Mouse (Mus musculus): ENCODE results near the gene Glod4. TPM values are rescaled to one million over a fixed set of nuclear protein-coding genes. Genes with fewer than 3 reads are reported as not detected.

The Glod4 gene
- polyA plus RNA-seq, 1 experiment from 2014 or later = 85.9 TPM

GRCm38 (mm10) chr11:76178726-76179494 is 64.6 kb downstream of the Glod4 start:
- H3K9ac ChIP-seq (replicated peaks; ENCODE audit: low read depth) = peak overlapping the region; percentile 58
- peak overlapping the region; percentile 64 for H3K4me3 ChIP-seq (ENCODE audit: low read depth, low read length)
- ATAC-seq (peak; percentile 86), DNase-seq (ENCODE audit: low spot score) (peak; percentile 61)
- peak overlapping the region; percentile 62 for H3K27ac ChIP-seq (ENCODE audit: low read length)
- H3K27me3 ChIP-seq (replicated peaks; ENCODE audit: insufficient read depth, low read length) = no peaks in the 10 kb centered on the region
- H3K9me3 ChIP-seq (ENCODE audit: low read length) = no peaks in the 10 kb centered on the region
- H3K4me2 ChIP-seq (replicated peaks; ENCODE audit: low read depth, low read length) = peak overlapping the region; percentile 74
- TF ChIP-seq EP300 (IDR thresholded peaks at IDR 0.05) (no peak), CTCF (IDR thresholded peaks at IDR 0.05) (no peak)
- H3K4me1 ChIP-seq (ENCODE audit: insufficient read depth, low read depth, low read length) = no peaks in the 10 kb centered on the region; the same call in 1 of the 2 replicates
- 2% methylated on average over 28 of the region's 28 CpGs for WGBS
- H3K36me3 ChIP-seq (ENCODE audit: insufficient read depth, low read length) = no peaks in the 10 kb centered on the region

- no peak for ATAC-seq
- H3K4me3 ChIP-seq (ENCODE audit: low read depth, low read length) = no peak overlapping the region
- 67% methylated on average over 5 of the region's 5 CpGs for WGBS
Measured at GRCm38 (mm10) chr11:76170207-76170606, 73.3 kb downstream of the Glod4 start.

GRCm38 (mm10) chr11:76168976-76169375 is 74.5 kb downstream of the Glod4 start:
- DNase-seq (ENCODE audit: low spot score) (no peak), ATAC-seq (no peak)
- no peak overlapping the region for H3K4me2 ChIP-seq (replicated peaks; ENCODE audit: low read depth, low read length)
- no peaks in the 10 kb centered on the region for H3K27me3 ChIP-seq (replicated peaks; ENCODE audit: insufficient read depth, low read length)
- no peaks in the 10 kb centered on the region for H3K9me3 ChIP-seq (ENCODE audit: low read length)
- WGBS = 87% methylated on average over 3 of the region's 3 CpGs
- no peak overlapping the region for H3K9ac ChIP-seq (replicated peaks; ENCODE audit: low read depth)
- H3K4me3 ChIP-seq (ENCODE audit: low read depth, low read length) = no peak overlapping the region
- no peaks in the 10 kb centered on the region for H3K4me1 ChIP-seq (ENCODE audit: insufficient read depth, low read depth, low read length)
- no peak overlapping the region for H3K27ac ChIP-seq (ENCODE audit: low read length)
- H3K36me3 ChIP-seq (ENCODE audit: insufficient read depth, low read length) = 0 out of 2 replicates have a peak, but pooled peaks cover 5% of the 10 kb centered on the region
- TF ChIP-seq CTCF (IDR thresholded peaks at IDR 0.05) = no peak
- no peak for TF ChIP-seq EP300 (IDR thresholded peaks at IDR 0.05)

More at GRCm38 (mm10) chr11:76170207-76170606, 73.3 kb downstream of the Glod4 start:
- DNase-seq (ENCODE audit: low spot score) = no peak
- H3K9ac ChIP-seq (replicated peaks; ENCODE audit: low read depth) = no peak overlapping the region
- H3K36me3 ChIP-seq (ENCODE audit: insufficient read depth, low read length) = 0 out of 2 replicates have a peak, but pooled peaks cover 5% of the 10 kb centered on the region
- TF ChIP-seq EP300 (IDR thresholded peaks at IDR 0.05) (no peak), CTCF (IDR thresholded peaks at IDR 0.05) (no peak)
- no peak overlapping the region for H3K4me2 ChIP-seq (replicated peaks; ENCODE audit: low read depth, low read length)
- H3K4me1 ChIP-seq (ENCODE audit: insufficient read depth, low read depth, low read length) = no peaks in the 10 kb centered on the region
- no peaks in the 10 kb centered on the region for H3K27me3 ChIP-seq (replicated peaks; ENCODE audit: insufficient read depth, low read length)
- H3K9me3 ChIP-seq (ENCODE audit: low read length) = no peaks in the 10 kb centered on the region
- H3K27ac ChIP-seq (ENCODE audit: low read length) = no peak overlapping the region

GRCm38 (mm10) chr11:76167079-76167765 is 76.3 kb downstream of the Glod4 start:
- H3K27me3 ChIP-seq (replicated peaks; ENCODE audit: insufficient read depth, low read length) = no peaks in the 10 kb centered on the region
- no peak overlapping the region for H3K4me3 ChIP-seq (ENCODE audit: low read depth, low read length)
- TF ChIP-seq CTCF (IDR thresholded peaks at IDR 0.05) = peak; percentile 81
- no peak for TF ChIP-seq EP300 (IDR thresholded peaks at IDR 0.05)
- H3K4me1 ChIP-seq (ENCODE audit: insufficient read depth, low read depth, low read length) = no peaks in the 10 kb centered on the region
- no peaks in the 10 kb centered on the region for H3K36me3 ChIP-seq (ENCODE audit: insufficient read depth, low read length)
- ATAC-seq (peak; percentile 59), DNase-seq (ENCODE audit: low spot score) (peak; percentile 82)
- no peak overlapping the region for H3K9ac ChIP-seq (replicated peaks; ENCODE audit: low read depth)
- H3K4me2 ChIP-seq (replicated peaks; ENCODE audit: low read depth, low read length) = no peak overlapping the region
- no peaks in the 10 kb centered on the region for H3K9me3 ChIP-seq (ENCODE audit: low read length)
- no peak overlapping the region for H3K27ac ChIP-seq (ENCODE audit: low read length)
- WGBS = 12% methylated on average over 5 of the region's 5 CpGs

GRCm38 (mm10) chr11:76166657-76167056 is 76.9 kb downstream of the Glod4 start:
- DNase-seq (ENCODE audit: low spot score) (no peak), ATAC-seq (peak; percentile 30; the same call in 1 of the 2 replicates)
- no peak overlapping the region for H3K9ac ChIP-seq (replicated peaks; ENCODE audit: low read depth)
- H3K27ac ChIP-seq (ENCODE audit: low read length) = no peak overlapping the region
- no peaks in the 10 kb centered on the region for H3K9me3 ChIP-seq (ENCODE audit: low read length)
- no peaks in the 10 kb centered on the region for H3K27me3 ChIP-seq (replicated peaks; ENCODE audit: insufficient read depth, low read length)
- 79% methylated on average over 4 of the region's 4 CpGs for WGBS
- H3K4me2 ChIP-seq (replicated peaks; ENCODE audit: low read depth, low read length) = no peak overlapping the region
- no peaks in the 10 kb centered on the region for H3K4me1 ChIP-seq (ENCODE audit: insufficient read depth, low read depth, low read length)
- TF ChIP-seq EP300 (IDR thresholded peaks at IDR 0.05) (no peak), CTCF (IDR thresholded peaks at IDR 0.05) (no peak)
- H3K36me3 ChIP-seq (ENCODE audit: insufficient read depth, low read length) = no peaks in the 10 kb centered on the region
- no peak overlapping the region for H3K4me3 ChIP-seq (ENCODE audit: low read depth, low read length)

GRCm38 (mm10) chr11:76160251-76160650 is 83.3 kb downstream of the Glod4 start:
- Histone ChIP-seq H3K27ac (ENCODE audit: low read length) (no peak overlapping the region), H3K27me3 (replicated peaks; ENCODE audit: insufficient read depth, low read length) (no peaks in the 10 kb centered on the region), H3K4me1 (ENCODE audit: insufficient read depth, low read depth, low read length) (no peaks in the 10 kb centered on the region), H3K4me2 (replicated peaks; ENCODE audit: low read depth, low read length) (no peak overlapping the region), H3K36me3 (ENCODE audit: insufficient read depth, low read length) (no peaks in the 10 kb centered on the region), H3K9ac (replicated peaks; ENCODE audit: low read depth) (no peak overlapping the region), H3K4me3 (ENCODE audit: low read depth, low read length) (no peak overlapping the region), H3K9me3 (ENCODE audit: low read length) (no peaks in the 10 kb centered on the region)
- WGBS = 40% methylated on average over 6 of the region's 6 CpGs
- no peak for TF ChIP-seq CTCF (IDR thresholded peaks at IDR 0.05)
- no peak; the same call in 1 of the 2 replicates for TF ChIP-seq EP300 (IDR thresholded peaks at IDR 0.05)
- DNase-seq (ENCODE audit: low spot score) (no peak), ATAC-seq (peak; percentile 55)
